Mouse (Mus musculus) liver, embryonic 13.5 days (tissue): ENCODE data around the gene H60b. TPM values are rescaled to one million over a fixed set of nuclear protein-coding genes. Genes with fewer than 3 reads are reported as not detected.
"Not testable (repeated sequence)": the region's sequence is repeated elsewhere in the genome, so short reads cannot be mapped to it uniquely, and the experiment has no call there.

Experiments
- ATAC-seq: fragments of 200-750 bp; cut with Nextera tagmentation; 2 replicates; pipeline ENCODE4 v1.8.0; 2017; ENCODE audit warnings: low read depth, mild to moderate bottlenecking, moderate number of reproducible peaks, moderate library complexity
- DNase-seq: peaks from one replicate; pipeline ENCODE4 v3.0.0; 2022
- H3K27ac ChIP-seq: fragments of 300-500 bp; sonication (generic); 2 replicates; pipeline ENCODE4 v1.5.1; 2015; ENCODE audit warnings: moderate library complexity, mild to moderate bottlenecking, inconsistent platforms
- H3K27me3 ChIP-seq: fragments of 300-500 bp; sonication (generic); 2 replicates; pipeline ENCODE4 v1.6.1; 2015; ENCODE audit warnings: mild to moderate bottlenecking, inconsistent platforms
- H3K36me3 ChIP-seq: fragments of 300-500 bp; sonication (generic); 2 replicates; pipeline ENCODE4 v1.6.1; 2015; ENCODE audit warnings: mild to moderate bottlenecking, inconsistent platforms
- H3K4me1 ChIP-seq: fragments of 300-500 bp; sonication (generic); replicated peaks from 2 replicates; pipeline ENCODE4 v1.6.1; 2015; ENCODE audit warnings: inconsistent platforms
- H3K4me2 ChIP-seq: fragments of 300-500 bp; sonication (generic); 2 replicates; pipeline ENCODE4 v1.6.1; 2015; ENCODE audit warnings: inconsistent platforms, mild to moderate bottlenecking, moderate library complexity
- H3K4me3 ChIP-seq: fragments of 300-500 bp; sonication (generic); replicated peaks from 2 replicates; pipeline ENCODE4 v1.5.1; 2015; ENCODE audit warnings: mild to moderate bottlenecking, inconsistent platforms
- H3K9ac ChIP-seq: fragments of 300-500 bp; sonication (generic); 2 replicates; pipeline ENCODE4 v1.6.1; 2015; ENCODE audit warnings: mild to moderate bottlenecking, inconsistent platforms
- H3K9me3 ChIP-seq: fragments of 300-500 bp; sonication (generic); replicated peaks from 2 replicates; pipeline ENCODE4 v1.6.1; 2016; ENCODE audit warnings: inconsistent platforms
- WGBS: fragments of 180-500 bp; shearing (Covaris S2); methylation state at CpG from one replicate; pipeline ENCODE4 v1.1.7; 2015; ENCODE audit not compliant: insufficient replicate concordance; 5-methylcytosine and 5-hydroxymethylcytosine counted together
- polyA plus RNA-seq: library from polyadenylated mRNA; unstranded; fragments of >200 nt; fragmentation: Nextera tagmentation; extraction: Ambion mirVana; gene quantifications from 2 replicates; pipeline ENCODE4 v1.2.1, GENCODE M21; 2015

The H60b gene
- polyA plus RNA-seq, 1 experiment from 2014 or later = 0.12 TPM

DNA sequence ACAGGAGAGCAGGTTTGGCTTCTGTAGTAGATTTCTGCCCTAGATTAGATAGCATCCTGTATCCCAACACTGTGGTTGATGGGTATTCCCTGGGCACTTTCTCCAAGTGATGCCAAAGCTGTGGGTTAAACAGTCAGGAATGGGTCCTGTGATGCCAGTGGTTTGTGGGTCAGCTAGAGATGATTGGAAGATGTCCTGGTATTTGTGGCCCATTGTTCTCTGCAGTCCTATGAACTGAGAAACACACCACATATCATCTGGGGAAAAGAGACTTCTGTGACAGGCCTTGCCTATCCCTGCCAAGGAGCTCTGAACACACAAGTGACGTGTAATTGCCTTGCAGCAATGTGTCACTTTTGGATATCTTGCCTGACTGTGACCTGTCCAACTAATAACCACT lies 8.7 kb downstream of the H60b start:
- 65% methylated on average over 1 of the region's 1 CpGs for WGBS
- H3K36me3 ChIP-seq, ATAC-seq, DNase-seq, H3K4me1 ChIP-seq, H3K4me2 ChIP-seq, H3K9me3 ChIP-seq, H3K9ac ChIP-seq, H3K27me3 ChIP-seq, H3K27ac ChIP-seq, H3K4me3 ChIP-seq: not testable (repeated sequence)

DNA sequence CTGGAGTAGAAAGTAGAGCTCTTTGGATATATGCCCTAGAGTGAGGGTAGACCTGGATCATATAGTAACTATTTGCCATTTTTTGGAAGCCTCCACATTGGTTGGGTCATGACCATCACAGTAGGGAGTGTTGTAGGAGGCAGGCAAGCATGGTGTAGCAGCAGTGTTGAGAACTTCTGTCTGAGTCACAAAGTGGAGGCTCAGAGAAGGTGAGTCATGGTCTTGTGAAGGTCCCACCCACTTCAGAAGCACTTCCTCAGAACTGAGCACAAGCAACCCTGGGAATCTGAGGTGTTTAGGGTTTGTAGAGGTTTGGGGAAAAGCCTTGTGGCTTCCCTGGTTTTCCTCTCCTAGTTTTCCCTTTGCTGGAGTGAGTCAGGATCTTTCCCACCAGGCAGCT lies 10.7 kb downstream of the H60b start:
- not testable (repeated sequence) for H3K4me2 ChIP-seq, H3K4me3 ChIP-seq, ATAC-seq, DNase-seq, H3K27ac ChIP-seq, H3K4me1 ChIP-seq, H3K36me3 ChIP-seq, H3K27me3 ChIP-seq, H3K9ac ChIP-seq, H3K9me3 ChIP-seq

GRCm38 (mm10) chr10:22172431-22173334 lies 14.3 kb downstream of the H60b start:
- not testable (repeated sequence) for H3K9ac ChIP-seq, H3K4me2 ChIP-seq, DNase-seq, H3K9me3 ChIP-seq, H3K27ac ChIP-seq, H3K4me3 ChIP-seq, H3K36me3 ChIP-seq, ATAC-seq, H3K4me1 ChIP-seq, H3K27me3 ChIP-seq
- WGBS = 10% methylated on average over 2 of the region's 5 CpGs

DNA sequence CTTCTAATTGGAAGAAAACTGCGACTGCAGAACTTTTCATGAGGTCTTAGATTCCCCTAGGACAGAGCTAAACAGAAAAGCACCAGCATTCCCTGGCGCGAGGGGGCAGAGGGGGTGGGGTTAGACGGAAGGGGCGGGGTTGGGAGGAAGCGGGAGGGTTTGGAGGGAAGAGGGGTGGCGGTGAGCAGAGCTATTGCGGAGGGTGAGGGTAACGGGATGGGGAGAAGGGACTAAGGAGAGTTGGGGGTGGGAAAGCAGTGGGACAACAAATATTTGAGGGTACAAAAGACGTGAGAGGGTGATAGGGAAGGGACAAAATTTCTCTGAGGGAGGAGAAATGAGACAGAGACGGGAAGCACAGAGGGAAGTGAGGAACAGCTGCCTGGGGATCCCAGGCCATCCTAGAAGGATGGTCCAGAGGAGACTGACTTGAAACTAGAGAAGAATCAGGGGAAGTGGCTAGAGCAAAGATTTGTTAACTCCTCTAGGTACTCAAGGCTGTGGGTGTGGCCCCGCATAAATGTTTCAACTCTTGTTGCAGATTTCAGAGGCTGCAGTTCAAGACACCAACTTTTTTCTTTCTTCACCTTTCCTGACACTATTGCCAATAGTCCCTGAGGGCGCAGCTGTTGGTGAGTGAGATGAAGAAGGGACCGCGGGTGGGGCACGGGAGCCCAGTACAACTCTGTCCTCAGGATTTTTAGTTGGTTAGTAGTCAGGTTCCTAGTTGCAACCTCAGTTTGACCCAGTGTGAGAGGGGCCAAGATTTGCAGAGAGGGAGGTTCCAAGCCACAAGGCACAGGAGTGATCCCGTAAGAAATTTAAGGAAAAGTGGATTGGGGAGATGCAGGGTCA lies 15.2 kb downstream of the H60b start:
- 12% methylated on average over 11 of the region's 17 CpGs for WGBS

DNA sequence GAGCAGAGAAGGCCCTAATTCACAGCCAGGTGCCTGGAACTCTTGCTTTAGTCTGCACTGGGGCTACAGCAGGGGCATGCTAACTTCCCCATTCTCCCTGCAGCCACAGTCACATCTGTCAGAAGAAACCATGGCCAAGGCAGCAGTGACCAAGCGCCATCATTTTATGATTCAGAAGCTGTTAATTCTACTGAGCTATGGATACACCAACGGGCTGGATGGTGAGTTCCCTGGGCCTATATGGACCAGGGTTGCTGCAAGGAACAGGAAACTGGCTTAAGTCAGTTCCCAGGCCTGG lies 15.8 kb downstream of the H60b start:
- H3K4me1 ChIP-seq, H3K9me3 ChIP-seq, H3K4me2 ChIP-seq, H3K36me3 ChIP-seq, H3K27ac ChIP-seq, ATAC-seq, DNase-seq, H3K27me3 ChIP-seq, H3K9ac ChIP-seq, H3K4me3 ChIP-seq: not testable (repeated sequence)
- WGBS = 38% methylated on average over 2 of the region's 2 CpGs

More for the DNA sequence above, 15.2 kb downstream of the H60b start:
- not testable (repeated sequence) for H3K27me3 ChIP-seq, H3K36me3 ChIP-seq, DNase-seq, H3K9ac ChIP-seq, H3K9me3 ChIP-seq, H3K4me1 ChIP-seq, ATAC-seq, H3K4me3 ChIP-seq, H3K27ac ChIP-seq, H3K4me2 ChIP-seq

- not testable (repeated sequence) for H3K9ac ChIP-seq, DNase-seq
These were observed 18.1 kb downstream of the H60b start for GRCm38 (mm10) chr10:22176515-22176914.

DNA sequence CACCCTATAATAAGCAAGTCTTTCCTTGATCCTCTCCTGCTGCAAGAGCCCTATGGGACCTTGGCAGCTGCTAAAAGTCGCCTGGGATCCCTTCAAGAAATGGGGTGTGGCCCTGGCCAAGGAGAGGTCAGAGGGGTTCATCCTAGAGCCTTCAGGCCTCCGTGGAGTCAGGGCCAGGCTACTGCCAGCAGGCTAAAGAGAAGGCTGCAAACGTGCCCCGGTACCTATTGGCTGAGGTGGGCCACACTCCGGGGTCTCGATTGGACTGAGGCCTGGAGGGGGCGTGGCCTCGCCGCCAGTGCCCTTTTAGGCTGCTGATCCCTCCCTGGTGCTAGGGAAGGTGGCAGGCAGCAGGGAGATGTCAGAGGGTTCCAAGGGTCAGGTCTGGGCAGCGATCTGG lies 32.6 kb downstream of the H60b start:
- not testable (repeated sequence) for DNase-seq, H3K36me3 ChIP-seq, H3K27me3 ChIP-seq, H3K4me3 ChIP-seq, H3K4me1 ChIP-seq, H3K9ac ChIP-seq, H3K4me2 ChIP-seq, H3K27ac ChIP-seq, H3K9me3 ChIP-seq, ATAC-seq
- WGBS = 9% methylated on average over 7 of the region's 10 CpGs

More at GRCm38 (mm10) chr10:22176515-22176914, 18.1 kb downstream of the H60b start:
- not testable (repeated sequence) for H3K4me3 ChIP-seq, H3K36me3 ChIP-seq, H3K27ac ChIP-seq, ATAC-seq, H3K4me2 ChIP-seq, H3K9me3 ChIP-seq, H3K27me3 ChIP-seq, H3K4me1 ChIP-seq
- 47% methylated on average over 2 of the region's 2 CpGs for WGBS

- not testable (repeated sequence) for H3K4me3 ChIP-seq, H3K4me1 ChIP-seq, H3K9ac ChIP-seq, ATAC-seq, H3K27me3 ChIP-seq, H3K36me3 ChIP-seq, H3K9me3 ChIP-seq, DNase-seq, H3K27ac ChIP-seq, H3K4me2 ChIP-seq
- 88% methylated on average over 1 of the region's 3 CpGs for WGBS
These were observed 43.0 kb downstream of the H60b start for GRCm38 (mm10) chr10:22201352-22201751.

DNA sequence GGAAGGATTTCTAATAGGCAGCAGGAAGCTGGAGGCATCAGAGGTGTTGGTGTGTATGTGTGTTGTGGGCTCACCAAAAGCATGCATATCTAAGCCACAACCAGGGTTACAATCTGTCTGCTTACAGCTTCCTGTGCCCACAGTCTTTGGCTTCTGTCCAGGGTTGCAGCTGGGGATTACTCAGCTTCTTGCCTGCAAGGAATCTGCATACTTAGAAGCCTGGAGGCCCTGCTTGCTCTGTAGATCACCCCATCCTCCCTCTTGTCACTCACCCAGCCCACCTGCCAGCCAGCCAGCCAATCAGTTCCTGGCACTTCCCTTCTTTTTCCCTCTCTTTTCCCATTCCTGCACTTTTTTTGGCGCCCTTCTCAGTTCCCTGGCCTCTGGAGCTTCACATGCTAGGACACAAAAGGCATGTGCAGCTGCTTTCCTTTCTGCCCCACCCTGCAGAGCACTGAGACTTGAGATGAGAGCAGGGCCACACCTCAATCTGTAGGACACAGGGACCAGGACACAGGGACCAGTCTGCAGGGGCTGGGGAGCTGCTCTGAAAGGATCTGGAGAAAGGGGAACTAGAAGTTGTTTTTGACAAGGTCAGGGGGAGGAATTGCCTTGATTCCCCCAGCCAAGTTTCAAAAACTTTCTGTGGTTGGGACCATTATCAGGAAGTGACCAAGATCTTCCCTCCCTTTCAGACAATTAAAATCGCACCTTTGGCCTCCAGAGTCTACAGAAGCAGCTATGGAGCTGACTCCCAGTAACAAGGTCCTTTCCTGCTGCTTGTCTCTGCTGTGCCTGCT lies 44.6 kb downstream of the H60b start:
- not testable (repeated sequence) for H3K9ac ChIP-seq, H3K27ac ChIP-seq
- WGBS = no CpG with 5 or more reads among the region's 2 CpGs

GRCm38 (mm10) chr10:22206443-22206842 lies 48.1 kb downstream of the H60b start:
- H3K27me3 ChIP-seq, H3K4me3 ChIP-seq, ATAC-seq, H3K4me1 ChIP-seq, H3K36me3 ChIP-seq, H3K4me2 ChIP-seq, H3K27ac ChIP-seq, H3K9ac ChIP-seq, H3K9me3 ChIP-seq, DNase-seq: not testable (repeated sequence)
- 37% methylated on average over 1 of the region's 1 CpGs for WGBS

More for the DNA sequence above, 44.6 kb downstream of the H60b start:
- ATAC-seq, H3K4me1 ChIP-seq, H3K4me2 ChIP-seq, H3K36me3 ChIP-seq, H3K4me3 ChIP-seq, H3K27me3 ChIP-seq, H3K9me3 ChIP-seq, DNase-seq: not testable (repeated sequence)
